Mouse (Mus musculus) ES-E14 (cell line): ENCODE measurements at regions not wholly inside any gene's neighbourhood (a gene's known extent, or its start where the extent isn't known, plus 50 kb on each side); places are given as distances from the start of the nearest gene placed in this dataset.

Experiments used
- HCFC1 ChIP-seq: IDR thresholded peaks from 2 replicates; pipeline ENCODE4 v1.6.1; 2012; ENCODE audit warnings: low read length, inconsistent platforms, borderline replicate concordance; ENCODE audit not compliant: insufficient read depth
- MAFK ChIP-seq: IDR thresholded peaks from 2 replicates; pipeline ENCODE4 v1.6.1; 2014; ENCODE audit warnings: mild to moderate bottlenecking, low read depth, low read length, inconsistent platforms; ENCODE audit not compliant: insufficient read depth

DNA sequence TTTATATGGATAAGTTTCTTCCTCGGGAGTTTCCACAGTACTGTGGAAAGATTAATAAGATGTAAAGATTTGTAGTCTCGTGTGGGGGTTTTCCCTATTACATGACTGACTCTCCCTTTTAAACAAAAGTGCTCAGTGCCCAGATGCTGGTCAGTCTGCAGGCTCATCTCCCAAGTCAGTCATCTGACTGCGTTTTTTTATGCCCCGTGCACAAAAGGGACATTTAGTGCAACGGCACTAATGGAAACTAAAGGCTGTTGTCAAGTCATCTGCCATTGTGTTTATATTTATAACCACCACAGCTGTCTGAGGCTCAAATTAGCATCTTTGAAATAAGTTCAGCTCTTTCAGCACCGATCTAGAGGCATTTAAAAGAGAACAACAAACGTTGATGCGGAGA, 110.7 kb upstream of the Phyhipl start:
- TF ChIP-seq MAFK (no peak), HCFC1 (no peak)
